Mouse (Mus musculus) lung, embryonic 14.5 days (tissue): Measurements from ENCODE around the gene Kcnk4. TPM values are rescaled to one million over a fixed set of nuclear protein-coding genes. Genes with fewer than 3 reads are reported as not detected.

Source experiments
- ATAC-seq: fragments of 200-750 bp; cut with Nextera tagmentation; 2 replicates; pipeline ENCODE4 v1.8.0; 2017; ENCODE audit warnings: mild to moderate bottlenecking, moderate TSS enrichment, moderate library complexity; ENCODE audit not compliant: insufficient read depth
- DNase-seq: peaks from one replicate; pipeline ENCODE4 v3.0.0-alpha.2; 2015
- H3K27ac ChIP-seq: fragments of 300-500 bp; sonication (generic); 2 replicates; pipeline ENCODE4 v1.5.1; 2014; ENCODE audit warnings: low read depth, mild to moderate bottlenecking, moderate library complexity
- H3K27me3 ChIP-seq: fragments of 300-500 bp; sonication (generic); 2 replicates; pipeline ENCODE4 v1.6.1; 2014; ENCODE audit warnings: low read length, control low read depth; ENCODE audit not compliant: insufficient read depth
- H3K36me3 ChIP-seq: fragments of 300-500 bp; sonication (generic); 2 replicates; pipeline ENCODE4 v1.6.1; 2014; ENCODE audit warnings: control low read depth; ENCODE audit not compliant: insufficient read depth
- H3K4me1 ChIP-seq: fragments of 300-500 bp; sonication (generic); 2 replicates; pipeline ENCODE4 v1.6.1; 2014; ENCODE audit warnings: antibody characterized with exemption, control low read depth; ENCODE audit not compliant: insufficient read depth
- H3K4me2 ChIP-seq: fragments of 300-500 bp; sonication (generic); 2 replicates; pipeline ENCODE4 v1.6.1; 2014; ENCODE audit warnings: mild to moderate bottlenecking
- H3K4me3 ChIP-seq: fragments of 300-500 bp; sonication (generic); 2 replicates; pipeline ENCODE4 v1.5.1; 2014; ENCODE audit warnings: low read depth, low read length
- H3K9ac ChIP-seq: fragments of 300-500 bp; sonication (generic); 2 replicates; pipeline ENCODE4 v1.6.1; 2014
- H3K9me3 ChIP-seq: fragments of 300-500 bp; sonication (generic); 2 replicates; pipeline ENCODE4 v1.6.1; 2016; ENCODE audit warnings: low read depth, low read length, control low read depth
- CTCF ChIP-seq: IDR thresholded peaks from 2 replicates; pipeline ENCODE4 v1.5.1; 2016; ENCODE audit warnings: antibody characterized with exemption, low read depth
- WGBS: fragments of 180-500 bp; shearing (Covaris S2); extraction: QIAGEN DNeasy Blood & Tissue Kit; methylation state at CpG from one replicate; pipeline ENCODE4 v1.1.7; 2014; 5-methylcytosine and 5-hydroxymethylcytosine counted together
- microRNA-seq: library from miRNA; unstranded; fragments of <30 nt; microRNA quantifications from one replicate; pipeline ENCODE4, GENCODE M21; 2016; ENCODE audit warnings: borderline number of aligned reads
- polyA plus RNA-seq: library from polyadenylated mRNA; unstranded; fragments of >200 nt; fragmentation: Nextera tagmentation; extraction: Ambion mirVana; gene quantifications from 2 replicates; pipeline ENCODE4 v1.2.1, GENCODE M21; 2014

The Kcnk4 gene
- polyA plus RNA-seq, 1 experiment from 2014 or later, result 0.17 TPM

GRCm38 (mm10) chr19:6893731-6894451 is 40.4 kb downstream of the Kcnk4 start:
- TF ChIP-seq CTCF, result no peak
- Histone ChIP-seq H3K36me3 (no peaks in the 10 kb centered on the region), H3K4me2 (no peak overlapping the region), H3K27ac (no peak overlapping the region), H3K9ac (no peak overlapping the region), H3K4me1 (no peaks in the 10 kb centered on the region), H3K27me3 (no peaks in the 10 kb centered on the region), H3K4me3 (no peak overlapping the region), H3K9me3 (no peaks in the 10 kb centered on the region)
- DNase-seq (no peak), ATAC-seq (no peak)
- 90% methylated on average over 14 of the region's 14 CpGs for WGBS

DNA sequence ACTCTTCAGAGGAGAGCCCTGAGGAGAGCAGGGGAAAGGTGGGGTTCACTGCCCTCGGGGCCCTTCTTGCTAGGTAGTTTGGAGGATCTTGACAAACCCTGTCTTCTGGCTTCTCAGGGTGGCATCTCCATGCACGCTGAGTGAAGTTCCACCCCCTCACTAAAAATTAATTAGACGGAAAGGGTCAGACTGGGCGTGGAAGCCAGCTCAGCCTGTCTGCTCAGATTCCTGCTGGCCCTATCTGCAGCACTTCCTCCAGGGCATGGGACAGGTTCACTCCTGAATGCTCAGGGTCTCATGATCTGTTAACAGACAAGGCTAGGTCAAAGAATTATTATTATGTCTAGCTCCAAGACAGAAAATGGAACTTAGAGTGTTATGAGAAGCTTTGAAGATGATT is 41.8 kb downstream of the Kcnk4 start:
- Histone ChIP-seq H3K27me3 (no peaks in the 10 kb centered on the region), H3K4me3 (no peak overlapping the region), H3K4me2 (no peak overlapping the region), H3K27ac (no peak overlapping the region), H3K9me3 (no peaks in the 10 kb centered on the region), H3K9ac (no peak overlapping the region), H3K36me3 (no peaks in the 10 kb centered on the region), H3K4me1 (no peaks in the 10 kb centered on the region)
- no peak for DNase-seq
- no peak for TF ChIP-seq CTCF
- no peak for ATAC-seq
- WGBS, result 55% methylated on average over 4 of the region's 4 CpGs

DNA sequence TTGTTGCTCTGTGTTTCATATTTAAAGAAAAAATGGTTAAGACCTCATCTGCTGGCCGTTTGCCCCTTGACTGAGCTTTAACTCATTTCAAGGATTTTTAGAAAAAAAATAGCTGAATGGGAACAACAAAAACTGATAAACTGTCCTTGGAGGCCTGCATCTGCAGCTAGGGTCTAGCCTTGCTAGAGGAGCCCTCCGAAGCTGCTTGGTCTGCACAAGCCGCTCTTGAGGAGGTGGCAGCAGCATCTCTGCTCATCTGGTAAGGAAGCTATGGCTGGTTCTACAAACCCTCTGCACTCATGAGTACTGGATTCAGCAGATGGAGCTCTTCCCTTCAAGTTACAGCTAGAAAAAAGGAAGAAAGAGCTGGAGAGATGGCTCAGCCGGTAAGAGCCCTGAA is 56.4 kb downstream of the Kcnk4 start:
- no peak overlapping the region for H3K9ac ChIP-seq
- WGBS, result 78% methylated on average over 4 of the region's 4 CpGs
- TF ChIP-seq CTCF, result no peak
- no peak for ATAC-seq
- H3K27ac ChIP-seq, result no peak overlapping the region
- H3K4me2 ChIP-seq, result no peak overlapping the region
- no peak for DNase-seq
- no peaks in the 10 kb centered on the region for H3K36me3 ChIP-seq
- no peaks in the 10 kb centered on the region for H3K27me3 ChIP-seq
- H3K4me3 ChIP-seq, result no peak overlapping the region
- H3K9me3 ChIP-seq, result peaks cover 3% of the 10 kb centered on the region; the same call in 1 of the 2 replicates
- no peaks in the 10 kb centered on the region for H3K4me1 ChIP-seq

- Histone ChIP-seq H3K4me3 (no peak overlapping the region), H3K4me1 (no peaks in the 10 kb centered on the region), H3K4me2 (no peak overlapping the region), H3K9ac (no peak overlapping the region), H3K36me3 (no peaks in the 10 kb centered on the region), H3K9me3 (peaks cover 3% of the 10 kb centered on the region; the same call in 1 of the 2 replicates), H3K27me3 (no peaks in the 10 kb centered on the region), H3K27ac (no peak overlapping the region)
- ATAC-seq, result no peak
- no peak for TF ChIP-seq CTCF
- no peak for DNase-seq
These were observed 57.5 kb downstream of the Kcnk4 start for GRCm38 (mm10) chr19:6876799-6877198.

DNA sequence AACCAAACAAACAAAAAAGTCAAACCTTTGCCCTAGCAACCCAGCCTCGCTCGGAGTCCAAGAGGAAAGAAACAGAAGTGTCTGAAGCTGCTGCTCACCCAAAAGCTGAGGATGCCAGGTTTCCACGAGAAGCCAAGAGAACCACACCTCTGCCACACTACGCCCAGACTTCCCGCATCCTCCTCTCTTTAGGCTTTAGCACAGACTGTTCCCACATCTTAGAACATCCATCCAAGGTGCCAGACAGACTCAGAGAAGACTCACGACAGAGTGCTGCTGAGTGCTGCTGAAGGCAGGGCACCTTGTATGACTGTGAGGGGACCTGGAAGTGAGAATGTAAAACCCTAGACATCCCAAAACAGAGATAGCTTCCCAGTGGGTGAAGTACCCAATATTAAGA is 58.5 kb downstream of the Kcnk4 start:
- Histone ChIP-seq H3K36me3 (no peaks in the 10 kb centered on the region), H3K27me3 (no peaks in the 10 kb centered on the region), H3K9me3 (peaks cover 3% of the 10 kb centered on the region; the same call in 1 of the 2 replicates), H3K4me2 (no peak overlapping the region), H3K27ac (no peak overlapping the region), H3K4me3 (no peak overlapping the region), H3K4me1 (no peaks in the 10 kb centered on the region), H3K9ac (no peak overlapping the region)
- no peak for DNase-seq
- ATAC-seq, result no peak
- TF ChIP-seq CTCF, result no peak
- 83% methylated on average over 6 of the region's 6 CpGs for WGBS

DNA sequence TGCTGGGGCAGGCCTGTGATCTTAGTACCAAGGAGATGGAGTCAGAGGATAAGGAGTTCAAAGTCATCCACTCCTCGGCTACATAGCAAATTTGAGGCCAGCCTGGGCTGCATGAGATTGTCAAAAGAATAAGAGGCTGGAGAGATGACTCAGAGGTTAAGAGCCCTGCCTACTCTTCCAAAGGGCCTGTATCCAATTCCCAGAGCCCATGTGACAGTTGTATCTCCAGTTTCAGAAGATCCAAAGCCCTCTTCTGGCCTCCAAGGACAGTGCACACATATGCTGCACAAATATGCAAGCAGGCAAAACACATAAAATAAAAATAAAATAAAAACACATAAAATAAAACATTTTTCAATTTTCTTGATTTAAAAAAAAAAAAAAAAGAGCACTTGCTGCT is 60.1 kb downstream of the Kcnk4 start:
- H3K4me2 ChIP-seq, result no peak overlapping the region
- DNase-seq (no peak), ATAC-seq (no peak)
- no peak for TF ChIP-seq CTCF
- H3K9me3 ChIP-seq, result no peaks in the 10 kb centered on the region
- no peaks in the 10 kb centered on the region for H3K27me3 ChIP-seq
- H3K4me3 ChIP-seq, result no peak overlapping the region
- no peak overlapping the region for H3K27ac ChIP-seq
- H3K36me3 ChIP-seq, result no peaks in the 10 kb centered on the region
- H3K9ac ChIP-seq, result no peak overlapping the region
- no peaks in the 10 kb centered on the region for H3K4me1 ChIP-seq
- WGBS, result 84% methylated on average over 1 of the region's 1 CpGs

Small RNA genes within 50 kb of the gene (microRNA-seq; reads per million reads assigned to microRNA genes)
- gene Mir6990, result not detected

Other genes with a start within 250 kb of the Kcnk4 start
- 28.6 and 29.8 TPM in 2 replicates for gene Rps6ka4, start 93.9 kb downstream of the Kcnk4 start, polyA plus RNA-seq
- 1.0 and 1.5 TPM in 2 replicates for gene Ccdc88b, start 76.3 kb downstream of the Kcnk4 start, polyA plus RNA-seq
- 151 and 155 TPM in 2 replicates for gene Trmt112, start 24.8 kb downstream of the Kcnk4 start, polyA plus RNA-seq
- gene Prdx5, start 24.4 kb downstream of the Kcnk4 start, polyA plus RNA-seq, result 151 and 153 TPM in 2 replicates
- gene Esrra, start 12.7 kb downstream of the Kcnk4 start, polyA plus RNA-seq, result 3.1 and 4.2 TPM in 2 replicates
- 2.2 and 2.3 TPM in 2 replicates for gene Catsperz, start 9.1 kb downstream of the Kcnk4 start, polyA plus RNA-seq
- gene Bad, start 7.3 kb upstream of the Kcnk4 start, polyA plus RNA-seq, result 61.0 and 65.0 TPM in 2 replicates
- gene Gpr137, start 8.0 kb upstream of the Kcnk4 start, polyA plus RNA-seq, result 21.8 and 23.5 TPM in 2 replicates
- 218 and 224 TPM in 2 replicates for gene Ppp1r14b, start 40.5 kb upstream of the Kcnk4 start, polyA plus RNA-seq
- 53.3 and 55.9 TPM in 2 replicates for gene Plcb3, start 42.0 kb upstream of the Kcnk4 start, polyA plus RNA-seq
- 84.4 and 84.8 TPM in 2 replicates for gene Fkbp2, start 46.0 kb upstream of the Kcnk4 start, polyA plus RNA-seq
- 42.5 and 44.6 TPM in 2 replicates for gene Vegfb, start 53.1 kb upstream of the Kcnk4 start, polyA plus RNA-seq
- gene Dnajc4, start 58.1 kb upstream of the Kcnk4 start, polyA plus RNA-seq, result 18.6 and 22.8 TPM in 2 replicates
- gene Nudt22, start 61.6 kb upstream of the Kcnk4 start, polyA plus RNA-seq, result 20.4 and 20.7 TPM in 2 replicates
- gene Trpt1, start 61.6 kb upstream of the Kcnk4 start, polyA plus RNA-seq, result 9.0 and 10.5 TPM in 2 replicates
- 8.6 and 9.1 TPM in 2 replicates for gene Fermt3, start 85.0 kb upstream of the Kcnk4 start, polyA plus RNA-seq
- gene Stip1, start 105.5 kb upstream of the Kcnk4 start, polyA plus RNA-seq, result 250 and 255 TPM in 2 replicates
- gene Macrod1, start 122.3 kb upstream of the Kcnk4 start, polyA plus RNA-seq, result 11.0 and 11.4 TPM in 2 replicates
- 1.4 and 2.0 TPM in 2 replicates for gene Flrt1, start 171.2 kb upstream of the Kcnk4 start, polyA plus RNA-seq